Mouse (Mus musculus): ENCODE measurements around the gene Scd2.

The Scd2 gene

GRCm38 (mm10) chr19:44335876-44336662, 42.6 kb downstream of the Scd2 start:
- in situ Hi-C loops (cut with MboI; ENCODE audit: unreplicated experiment in 2 of 2) = loop anchor here in 1 of 2 experiments (25.0 kb wide), 1 partner anchor 426 kb away; the partner anchor contains the start of gene Pax2

DNA sequence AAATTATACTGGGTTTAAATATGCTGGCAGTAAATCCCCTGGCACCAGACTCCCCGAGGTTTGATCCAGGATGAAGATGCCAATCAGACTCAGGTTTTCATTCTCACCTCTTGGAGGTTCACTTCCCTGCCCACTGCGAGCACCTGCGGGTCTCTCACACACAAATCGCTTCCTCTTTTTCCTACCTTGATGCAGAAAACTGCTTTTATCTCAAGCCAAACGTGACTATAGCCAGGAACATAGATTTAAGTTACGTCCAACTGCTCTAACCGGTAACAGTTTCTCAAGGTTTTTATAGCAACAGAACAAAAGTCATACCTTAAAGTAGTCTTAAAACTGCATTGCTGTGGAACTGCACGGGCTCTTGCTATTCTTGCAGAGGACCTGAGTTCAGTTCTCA, 56.2 kb downstream of the Scd2 start:
- in situ Hi-C loops (cut with MboI; ENCODE audit: unreplicated experiment in 2 of 2) = loop anchor here (10.0 to 25.0 kb wide), 3 partner anchors 155 to 525 kb away; partner anchors contain the start of genes Pax2 (in 1 of the 2) and Pkd2l1 (in 1 of the 2)

DNA sequence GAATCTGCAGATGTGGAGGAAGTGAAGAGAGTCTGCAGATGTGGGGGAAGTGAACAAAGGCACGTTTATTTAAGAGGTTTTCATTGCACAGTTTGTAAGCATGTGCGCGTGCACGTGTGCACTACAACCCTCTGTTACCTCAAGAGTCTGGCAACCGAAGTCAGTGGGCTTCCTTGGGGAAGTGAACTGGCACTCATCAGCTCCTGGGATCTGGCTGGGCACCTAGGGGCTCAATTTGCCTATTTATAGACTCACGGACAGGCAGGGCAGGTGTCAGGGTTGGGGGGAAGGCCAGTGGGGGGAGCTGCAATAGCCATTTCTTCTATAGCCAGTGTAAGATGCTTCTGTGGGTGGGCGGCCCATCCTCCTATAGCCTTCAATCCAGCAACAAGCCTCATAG, 58.3 kb downstream of the Scd2 start:
- in situ Hi-C loops (cut with MboI; ENCODE audit: unreplicated experiment in 2 of 2) = loop anchor here in 1 of 2 experiments (10.0 kb wide), 2 partner anchors 157 to 523 kb away; partner anchors contain the start of gene Pkd2l1

Data from v-Abl transformed pro-B cells (cell line).